Mouse (Mus musculus) hindbrain, embryonic 16.5 days (tissue): ENCODE measurements around the gene DXBay18. TPM values are rescaled to one million over a fixed set of nuclear protein-coding genes. Genes with fewer than 3 reads are reported as not detected.
"Not testable (repeated sequence)": the region's sequence is repeated elsewhere in the genome, so short reads cannot be mapped to it uniquely, and the experiment has no call there.

Experiments
- ATAC-seq: fragments of 200-750 bp; cut with Nextera tagmentation; 2 replicates; pipeline ENCODE4 v1.8.0; 2017; ENCODE audit warnings: moderate TSS enrichment, moderate library complexity
- H3K27ac ChIP-seq: fragments of 300-500 bp; sonication (generic); 2 replicates; pipeline ENCODE4 v1.5.1; 2014; ENCODE audit warnings: low read depth, mild to moderate bottlenecking, control low read depth, low read length, moderate library complexity
- H3K27me3 ChIP-seq: fragments of 300-500 bp; sonication (generic); replicated peaks from 2 replicates; pipeline ENCODE4 v1.6.1; 2014; ENCODE audit warnings: low read length; ENCODE audit not compliant: control insufficient read depth, insufficient read depth
- H3K36me3 ChIP-seq: fragments of 300-500 bp; sonication (generic); 2 replicates; pipeline ENCODE4 v1.6.1; 2014; ENCODE audit warnings: mild to moderate bottlenecking, low read length, moderate library complexity, mixed read lengths; ENCODE audit not compliant: control insufficient read depth, insufficient read depth
- H3K4me1 ChIP-seq: fragments of 300-500 bp; sonication (generic); 2 replicates; pipeline ENCODE4 v1.6.1; 2014; ENCODE audit warnings: low read depth, low read length; ENCODE audit not compliant: control insufficient read depth, insufficient read depth
- H3K4me2 ChIP-seq: fragments of 300-500 bp; sonication (generic); 2 replicates; pipeline ENCODE4 v1.6.1; 2014; ENCODE audit warnings: mild to moderate bottlenecking, low read length, control low read depth, moderate library complexity
- H3K4me3 ChIP-seq: fragments of 300-500 bp; sonication (generic); 2 replicates; pipeline ENCODE4 v1.5.1; 2014; ENCODE audit warnings: mild to moderate bottlenecking, low read length, control low read depth, moderate library complexity
- H3K9ac ChIP-seq: fragments of 300-500 bp; sonication (generic); 2 replicates; pipeline ENCODE4 v1.6.1; 2014; ENCODE audit warnings: low read depth, mild to moderate bottlenecking, control low read depth, low read length, moderate library complexity
- H3K9me3 ChIP-seq: fragments of 300-500 bp; sonication (generic); 2 replicates; pipeline ENCODE4 v1.6.1; 2014; ENCODE audit warnings: mild to moderate bottlenecking, low read length, moderate library complexity; ENCODE audit not compliant: control insufficient read depth
- WGBS: fragments of 180-500 bp; shearing (Covaris S2); extraction: QIAGEN DNeasy Blood & Tissue Kit; methylation state at CpG from one replicate; pipeline ENCODE4 v1.1.7; 2014; 5-methylcytosine and 5-hydroxymethylcytosine counted together
- polyA plus RNA-seq: library from polyadenylated mRNA; unstranded; fragments of >200 nt; fragmentation: Nextera tagmentation; extraction: Ambion mirVana; gene quantifications from 2 replicates; pipeline ENCODE4 v1.2.1, GENCODE M21; 2015

DXBay18 gene
- polyA plus RNA-seq: 0.38 and 1.0 TPM in 2 replicates

- not testable (repeated sequence) for ATAC-seq, H3K4me3 ChIP-seq, H3K9ac ChIP-seq, H3K27ac ChIP-seq, H3K4me1 ChIP-seq, H3K36me3 ChIP-seq, H3K27me3 ChIP-seq, H3K9me3 ChIP-seq, H3K4me2 ChIP-seq
- WGBS: no CpG with 5 or more reads among the region's 7 CpGs
Measured at GRCm38 (mm10) chrX:73149350-73149749, at the start of gene DXBay18. Gene DXBay18, minus strand, starts transcription at chrX:73149450.

DNA sequence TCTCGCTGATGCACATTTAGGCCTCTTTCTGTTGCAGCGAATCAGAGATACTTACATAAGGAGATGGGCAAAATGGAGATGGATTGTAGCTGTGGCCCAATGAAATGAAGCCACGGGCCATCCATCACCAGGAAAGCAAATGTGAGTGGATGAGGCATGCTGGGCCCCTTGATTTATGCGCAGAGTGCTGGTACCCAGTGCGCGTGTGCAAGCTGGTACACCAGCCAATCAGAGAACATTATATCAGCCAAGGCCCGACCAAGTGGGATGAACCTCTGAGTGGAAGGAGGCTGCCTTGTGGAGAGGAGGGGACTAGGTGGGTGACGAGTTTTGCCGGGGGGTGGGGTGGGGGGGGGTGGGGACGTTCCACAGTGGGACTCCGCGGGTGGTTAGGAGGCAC is 42.7 kb upstream of the DXBay18 start, which contains the start of gene Xlr3b:
Gene Xlr3b (plus strand): TSS at position 274 of the 400 bp plus-strand sequence.
- H3K4me2 ChIP-seq: not testable (repeated sequence)

DNA sequence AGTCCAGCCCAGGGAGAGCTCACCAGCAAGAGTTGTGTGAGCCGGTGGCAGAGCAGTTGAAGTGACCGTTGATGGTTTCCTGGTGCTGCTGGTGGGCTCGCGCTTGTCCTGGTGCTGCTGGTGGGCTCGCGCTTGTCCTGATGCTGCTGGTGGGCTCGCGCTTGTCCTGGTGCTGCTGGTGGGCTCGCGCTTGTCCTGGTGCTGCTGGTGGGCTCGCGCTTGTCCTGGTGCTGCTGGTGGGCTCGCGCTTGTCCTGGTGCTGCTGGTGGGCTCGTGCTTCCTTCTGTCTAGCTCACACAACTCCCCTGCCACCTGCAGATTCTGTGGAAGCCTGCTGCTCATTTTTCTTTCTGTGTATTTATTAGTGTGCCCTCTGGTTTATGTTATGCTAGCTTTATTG is 27.6 kb upstream of the DXBay18 start, which contains the start of gene Spin2d:
Gene Spin2d (minus strand): TSS at position 101 of the 400 bp plus-strand sequence.
- H3K9me3 ChIP-seq, H3K4me3 ChIP-seq, H3K4me2 ChIP-seq, ATAC-seq, H3K36me3 ChIP-seq, H3K27me3 ChIP-seq, H3K27ac ChIP-seq, H3K4me1 ChIP-seq, H3K9ac ChIP-seq: not testable (repeated sequence)
- 91% methylated on average over 6 of the region's 15 CpGs for WGBS

More for the DNA sequence above, 42.7 kb upstream of the DXBay18 start, which contains the start of gene Xlr3b:
- H3K4me1 ChIP-seq, H3K9me3 ChIP-seq, H3K4me3 ChIP-seq, H3K9ac ChIP-seq, H3K27me3 ChIP-seq, H3K27ac ChIP-seq, H3K36me3 ChIP-seq: not testable (repeated sequence)
- peak; percentile 64 for ATAC-seq
- whole genome bisulfite sequencing: 89% methylated on average over 12 of the region's 12 CpGs

DNA sequence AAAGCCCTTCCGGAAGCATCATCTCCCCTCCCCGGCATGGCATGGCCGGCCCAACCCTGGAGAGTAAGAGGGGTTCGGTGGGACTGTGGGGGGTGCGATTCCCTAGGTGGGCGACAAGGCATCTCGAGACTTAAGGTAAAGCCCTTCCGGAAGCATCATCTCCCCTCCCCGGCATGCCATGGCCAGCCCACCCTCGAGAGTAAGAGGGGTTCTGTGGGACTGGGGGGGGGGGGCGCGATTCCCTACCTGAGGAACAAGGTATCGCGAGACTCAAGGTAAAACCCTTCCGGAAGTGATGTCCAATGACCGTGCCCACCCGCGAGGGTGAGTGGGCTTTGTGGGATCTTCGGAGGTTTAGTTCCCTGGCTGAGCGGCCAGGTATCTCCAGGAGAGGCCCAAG is 754 bp downstream of the DXBay18 start, which contains the start of gene Xlr5b:
Gene Xlr5b (plus strand): TSS at position 301 of the 400 bp plus-strand sequence.
- not testable (repeated sequence) for H3K4me2 ChIP-seq, H3K9ac ChIP-seq, H3K9me3 ChIP-seq, H3K27me3 ChIP-seq, H3K27ac ChIP-seq, H3K36me3 ChIP-seq, H3K4me1 ChIP-seq, H3K4me3 ChIP-seq, ATAC-seq
- no CpG with 5 or more reads among the region's 20 CpGs for WGBS

- H3K36me3 ChIP-seq, H3K4me3 ChIP-seq, H3K9me3 ChIP-seq, H3K4me1 ChIP-seq, H3K4me2 ChIP-seq, H3K27me3 ChIP-seq, H3K9ac ChIP-seq, H3K27ac ChIP-seq: not testable (repeated sequence)
- WGBS: no CpG with 5 or more reads among the region's 7 CpGs
- peak; percentile 88 for ATAC-seq
Measured at GRCm38 (mm10) chrX:73143218-73143618, 6.0 kb downstream of the DXBay18 start.

DNA sequence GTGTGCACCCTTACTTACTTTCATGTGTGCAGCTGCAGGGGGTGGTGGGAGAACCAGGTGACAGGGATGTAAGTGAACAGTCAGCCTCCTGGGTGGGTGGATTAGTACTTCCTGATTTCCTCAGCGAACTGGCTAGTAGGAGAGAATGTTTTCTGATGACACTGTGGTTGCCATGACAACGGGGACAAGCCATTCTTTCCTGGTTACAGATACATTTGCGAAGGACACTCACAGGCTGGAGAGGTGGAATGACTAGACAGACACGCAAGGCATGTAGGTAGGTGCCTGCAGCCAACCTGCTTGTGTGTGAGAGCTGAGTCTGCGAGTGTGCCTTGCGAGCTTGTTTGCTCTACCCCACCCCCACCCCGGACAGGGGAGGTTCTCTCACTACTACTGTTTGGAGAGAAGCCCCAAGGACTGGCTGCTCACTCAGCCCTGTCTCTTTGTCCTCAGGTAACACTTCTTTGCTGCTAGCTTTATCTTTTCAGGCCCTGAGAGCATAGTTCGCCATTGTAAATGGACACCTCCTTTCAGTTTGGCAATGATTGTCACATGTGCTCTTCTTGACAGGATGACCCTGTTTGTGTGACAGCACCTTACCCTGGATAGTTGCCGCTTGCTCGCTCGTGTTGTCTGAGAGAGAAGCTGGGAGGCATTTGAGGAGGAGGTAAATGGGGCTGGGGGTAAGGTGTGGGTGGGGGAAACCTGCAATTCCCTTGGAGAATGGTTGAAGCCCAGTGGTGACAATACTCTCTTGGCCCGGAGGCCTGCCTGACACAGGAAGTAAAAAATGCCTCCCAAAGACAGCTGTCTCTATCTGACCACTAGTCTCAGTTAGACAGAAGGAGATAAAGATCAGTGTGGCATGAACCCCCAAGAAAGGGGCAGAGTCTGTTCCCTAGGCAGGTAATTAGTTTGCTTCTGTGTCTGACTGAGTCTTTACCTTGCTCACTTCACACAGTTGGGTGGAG is 26.1 kb downstream of the DXBay18 start:
- WGBS: no CpG with 5 or more reads among the region's 12 CpGs
- H3K27me3 ChIP-seq, H3K4me1 ChIP-seq, H3K4me3 ChIP-seq, H3K9me3 ChIP-seq, H3K9ac ChIP-seq, H3K36me3 ChIP-seq, H3K4me2 ChIP-seq, H3K27ac ChIP-seq: not testable (repeated sequence)
- ATAC-seq: peak; percentile 92

- not testable (repeated sequence) for H3K27me3 ChIP-seq, H3K4me2 ChIP-seq, H3K9ac ChIP-seq, H3K4me1 ChIP-seq, H3K9me3 ChIP-seq, H3K36me3 ChIP-seq, H3K4me3 ChIP-seq, ATAC-seq, H3K27ac ChIP-seq
- no CpG with 5 or more reads among the region's 7 CpGs for WGBS
Measured at GRCm38 (mm10) chrX:73116747-73117146, 32.5 kb downstream of the DXBay18 start, which contains the start of gene Gm14685. Gene Gm14685, plus strand, starts transcription at chrX:73117047.

DNA sequence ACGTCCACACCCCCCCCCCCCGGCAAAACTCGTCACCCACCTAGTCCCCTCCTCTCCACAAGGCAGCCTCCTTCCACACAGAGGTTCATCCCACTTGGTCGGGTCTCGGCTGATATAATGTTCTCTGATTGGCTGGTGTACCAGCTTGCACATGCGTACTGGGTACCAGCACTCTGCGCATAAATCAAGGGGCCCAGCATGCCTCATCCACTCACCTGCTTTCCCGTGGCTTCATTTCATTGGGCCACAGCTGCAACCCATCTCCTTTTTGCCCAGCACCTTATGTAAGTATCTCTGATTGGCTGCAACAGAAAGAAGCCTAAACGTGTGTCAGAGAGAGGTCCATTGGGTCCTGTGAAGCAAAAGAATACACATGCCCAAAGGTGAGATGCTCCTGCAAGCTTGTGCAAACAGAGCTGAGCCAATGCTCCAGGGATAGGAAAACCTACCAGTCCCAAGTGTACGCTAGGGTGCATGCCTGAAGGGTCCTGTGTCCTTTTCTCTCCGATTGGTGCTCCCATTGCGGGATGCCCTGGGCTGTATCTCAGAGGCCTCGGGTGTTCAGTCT is 52.2 kb downstream of the DXBay18 start, which contains the start of gene Xlr3a:
Gene Xlr3a (minus strand): TSS at position 155 of the 568 bp plus-strand sequence.
- not testable (repeated sequence) for H3K9ac ChIP-seq, H3K4me1 ChIP-seq, H3K9me3 ChIP-seq, ATAC-seq, H3K36me3 ChIP-seq, H3K4me2 ChIP-seq, H3K27ac ChIP-seq, H3K4me3 ChIP-seq, H3K27me3 ChIP-seq
- whole genome bisulfite sequencing: 80% methylated on average over 12 of the region's 13 CpGs
